Comparison of ENCODE assay signal across 18 mouse cellular contexts in genomic region chr4:69596992-69597541, GRCm38 (mm10).
A peak's percentile ranks its signal among the peaks of the same experiment; 100 is the strongest.
DNase-seq lines count a peak whose midpoint lies in the region; ATAC-seq lines count a peak whose summit lies in the region.
"Had no signal": no experiment of that assay in that cellular context is flagged by ENCODE, and none has a peak within 500 bp of the region (broad histone marks: within the 10 kb centered on the region; RNA-seq: fewer than 3 reads in every experiment).

No protein-coding gene starts in this region.

- H3K27me3 ChIP-seq in forebrain, embryonic 12.5 days = no peaks in the 10 kb centered on the region
- no peaks in the 10 kb centered on the region for H3K27me3 ChIP-seq in hindbrain, embryonic 13.5 days
- H3K27me3 ChIP-seq in midbrain, embryonic 14.5 days (ENCODE audit: control insufficient read depth, insufficient read depth, low read length) = no peaks in the 10 kb centered on the region
- H3K27me3 ChIP-seq: embryonic facial prominence, embryonic 15.5 days; liver, embryonic 13.5 days; neural tube, embryonic 13.5 days had no signal

- no peak overlapping the region for H3K9ac ChIP-seq in forebrain, embryonic 12.5 days
- H3K9ac ChIP-seq in hindbrain, embryonic 13.5 days = no peak overlapping the region
- H3K9ac ChIP-seq in midbrain, embryonic 14.5 days (replicated peaks; ENCODE audit: low read length) = no peak overlapping the region
- H3K9ac ChIP-seq: embryonic facial prominence, embryonic 15.5 days; liver, embryonic 13.5 days; neural tube, embryonic 13.5 days had no signal

- 21% methylated on average over 6 of the region's 6 CpGs for WGBS in forebrain, embryonic 12.5 days
- 41% methylated on average over 6 of the region's 6 CpGs for WGBS in hindbrain, embryonic 13.5 days
- 29% methylated on average over 6 of the region's 6 CpGs for WGBS in midbrain, embryonic 14.5 days

- peak; percentile 49; the same call in 1 of the 2 replicates for ATAC-seq in forebrain, embryonic 12.5 days (ENCODE audit: low FRiP score)
- ATAC-seq in hindbrain, embryonic 13.5 days (ENCODE audit: low FRiP score) = peak; percentile 77
- ATAC-seq in midbrain, embryonic 14.5 days (ENCODE audit: low FRiP score, low TSS enrichment) = 0 out of 2 replicates have a peak, but pooled peaks have one; percentile 32
- ATAC-seq: lung, postnatal 0 days had no signal

- no peaks in the 10 kb centered on the region for H3K36me3 ChIP-seq in forebrain, embryonic 12.5 days (replicated peaks)
- no peaks in the 10 kb centered on the region for H3K36me3 ChIP-seq in hindbrain, embryonic 13.5 days
- H3K36me3 ChIP-seq in midbrain, embryonic 14.5 days (ENCODE audit: control insufficient read depth, insufficient read depth, low read length) = no peaks in the 10 kb centered on the region
- H3K36me3 ChIP-seq: embryonic facial prominence, embryonic 15.5 days; liver, embryonic 13.5 days; neural tube, embryonic 13.5 days had no signal

- peaks cover 16% of the 10 kb centered on the region for H3K4me1 ChIP-seq in forebrain, embryonic 12.5 days
- H3K4me1 ChIP-seq in hindbrain, embryonic 13.5 days (replicated peaks) = 0 out of 2 replicates have a peak, but pooled peaks cover 4% of the 10 kb centered on the region
- H3K4me1 ChIP-seq in midbrain, embryonic 14.5 days (ENCODE audit: control insufficient read depth, insufficient read depth, low read length) = no peaks in the 10 kb centered on the region
- H3K4me1 ChIP-seq: embryonic facial prominence, embryonic 15.5 days; liver, embryonic 13.5 days had no signal

- H3K9me3 ChIP-seq in forebrain, embryonic 12.5 days = no peaks in the 10 kb centered on the region
- H3K9me3 ChIP-seq in hindbrain, embryonic 13.5 days = no peaks in the 10 kb centered on the region
- no peaks in the 10 kb centered on the region for H3K9me3 ChIP-seq in midbrain, embryonic 14.5 days (ENCODE audit: control insufficient read depth, low read length)
- H3K9me3 ChIP-seq: embryonic facial prominence, embryonic 15.5 days; liver, embryonic 13.5 days; neural tube, embryonic 13.5 days had no signal

- 0 out of 2 replicates have a peak overlapping the region, but pooled peaks have one; percentile 13 for H3K27ac ChIP-seq in forebrain, embryonic 12.5 days
- H3K27ac ChIP-seq in hindbrain, embryonic 13.5 days = peak overlapping the region; percentile 67; the same call in 1 of the 2 replicates
- 0 out of 2 replicates have a peak overlapping the region, but pooled peaks have one; percentile 53 for H3K27ac ChIP-seq in midbrain, embryonic 14.5 days (replicated peaks; ENCODE audit: low read depth, low read length)
- H3K27ac ChIP-seq: embryonic facial prominence, embryonic 15.5 days; liver, embryonic 13.5 days; neural tube, embryonic 13.5 days had no signal

- DNase-seq in embryo, embryonic 10 days (ENCODE audit: low spot score) = peak; percentile 5
- no peak for DNase-seq in embryo, embryonic 9.5 days (ENCODE audit: extremely low spot score)
- peak; percentile 47 for DNase-seq in midbrain, embryonic 14.5 days
- no peak for DNase-seq in thymus, postnatal 25 days
- no peak for DNase-seq in c-Kit-positive CD71-positive TER-119-positive erythroid progenitor cells, embryonic 14.5 days (ENCODE audit: low spot score)
- DNase-seq in kidney, adult 11 months = no peak
- DNase-seq: adrenal gland, postnatal 25 days; cerebellum, postnatal 25 days; kidney, adult 8-10 months; kidney, postnatal 36 days; left cerebral cortex, postnatal 4 days; liver, embryonic 13.5 days; spleen, adult 18-20 months had no signal

- H3K4me2 ChIP-seq in forebrain, embryonic 12.5 days = no peak overlapping the region
- H3K4me2 ChIP-seq in hindbrain, embryonic 13.5 days = no peak overlapping the region
- no peak overlapping the region for H3K4me2 ChIP-seq in midbrain, embryonic 14.5 days (ENCODE audit: low read length)
- H3K4me2 ChIP-seq: embryonic facial prominence, embryonic 15.5 days; liver, embryonic 13.5 days; neural tube, embryonic 13.5 days had no signal

- no peak overlapping the region for H3K4me3 ChIP-seq in forebrain, embryonic 12.5 days (replicated peaks)
- no peak overlapping the region for H3K4me3 ChIP-seq in hindbrain, embryonic 13.5 days
- no peak overlapping the region for H3K4me3 ChIP-seq in midbrain, embryonic 14.5 days (replicated peaks; ENCODE audit: low read depth, low read length)
- H3K4me3 ChIP-seq: embryonic facial prominence, embryonic 15.5 days; liver, embryonic 13.5 days; neural tube, embryonic 13.5 days had no signal

Comparison
In these comparisons a context has a peak if more than half of its experiments do, and no peak if none do; other contexts are left out.
1. DNase-seq: peak in embryo, embryonic 10 days (single experiment) and midbrain, embryonic 14.5 days (single experiment); none in embryo, embryonic 9.5 days (single experiment), thymus, postnatal 25 days (single experiment), c-Kit-positive CD71-positive TER-119-positive erythroid progenitor cells, embryonic 14.5 days (single experiment) and kidney, adult 11 months (single experiment).
2. H3K27ac ChIP-seq: peak in every context shown above with its lines; median percentile 67 in hindbrain, embryonic 13.5 days; 53 in midbrain, embryonic 14.5 days; 13 in forebrain, embryonic 12.5 days.
3. Peak in every context shown above with its lines, with median percentiles within 50 percentile points of each other: ATAC-seq.